Mouse (Mus musculus) T-cell, adult 2 months (primary cell): ENCODE results near the gene Bag6.
A peak's percentile ranks its signal among the peaks of the same experiment; 100 is the strongest.

Experiments used
- DNase-seq: peaks from one replicate; pipeline ENCODE4 v3.0.0; 2022; ENCODE audit warnings: low spot score

Gene Bag6

DNA sequence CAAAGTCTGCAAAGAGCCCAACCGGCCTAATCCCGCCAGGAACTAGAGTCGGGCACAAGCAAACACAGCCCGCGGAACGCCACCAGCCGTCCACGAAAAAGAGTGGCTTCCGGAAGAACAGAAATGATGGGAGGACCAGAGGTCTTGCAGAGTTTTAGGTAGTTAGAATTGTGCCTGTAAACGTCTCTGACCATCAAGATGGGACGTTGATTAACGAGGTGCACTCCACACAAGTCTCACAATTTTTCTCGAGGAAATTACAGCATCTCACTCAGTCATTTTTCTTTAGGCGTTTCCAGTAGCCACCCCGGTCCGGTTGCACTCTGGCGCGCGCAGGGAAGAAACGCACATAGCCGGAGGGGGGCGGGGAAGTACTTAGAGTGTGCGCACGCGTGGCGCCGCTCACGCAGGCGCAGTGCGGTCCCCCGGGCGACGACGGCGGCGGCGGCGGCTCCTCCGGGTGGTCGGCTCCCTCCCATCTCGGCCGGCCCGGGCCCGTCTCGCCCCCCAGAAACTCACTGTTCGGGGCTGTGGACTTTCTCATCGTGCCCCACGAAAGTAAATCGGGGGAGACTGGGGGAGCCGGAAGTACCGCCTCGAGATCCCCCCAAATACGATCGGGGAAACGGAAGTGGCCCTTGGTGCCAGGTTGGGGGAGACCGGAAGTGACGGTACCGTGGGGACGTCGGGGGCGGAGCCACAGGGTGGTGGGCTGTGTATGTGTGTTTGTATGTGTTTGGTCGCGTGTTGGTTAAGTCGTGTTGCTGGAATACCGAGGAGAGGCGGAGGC, at the start of gene Bag6:
Bag6 (plus strand) TSS at position 378 of the 790 bp plus-strand sequence.
- peak; percentile 95 for DNase-seq

GRCm38 (mm10) chr17:35085208-35085865, 49.6 kb upstream of the Bag6 start, which contains the start of gene Ly6g6f:
Ly6g6f (minus strand) TSS chr17:35085610.
- DNase-seq = no peak

DNA sequence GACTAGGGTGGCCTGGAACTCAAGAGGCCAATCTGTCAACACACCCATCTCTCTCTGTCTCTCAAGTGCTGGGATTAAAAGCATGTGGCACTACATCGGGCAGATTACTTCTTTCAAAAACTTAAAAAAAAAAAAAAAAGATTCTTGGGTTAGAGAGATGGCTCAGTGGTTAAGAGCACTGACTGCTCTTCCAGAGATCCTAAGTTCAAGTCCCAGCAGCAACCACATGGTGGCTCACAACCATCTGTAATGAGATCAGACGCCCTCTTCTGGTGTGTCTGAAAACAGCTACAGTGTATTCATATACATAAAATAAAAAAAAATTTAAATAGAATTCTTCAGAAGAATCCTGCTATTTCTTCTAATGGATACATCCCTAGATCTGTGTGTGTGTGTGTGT, 46.8 kb upstream of the Bag6 start:
- peak; percentile 41 for DNase-seq

GRCm38 (mm10) chr17:35088825-35089644, 45.9 kb upstream of the Bag6 start, which contains the start of gene Abhd16a:
Abhd16a (plus strand) TSS chr17:35089263.
- DNase-seq = peak; percentile 90

GRCm38 (mm10) chr17:35090166-35090932, 44.6 kb upstream of the Bag6 start:
- no peak for DNase-seq

DNA sequence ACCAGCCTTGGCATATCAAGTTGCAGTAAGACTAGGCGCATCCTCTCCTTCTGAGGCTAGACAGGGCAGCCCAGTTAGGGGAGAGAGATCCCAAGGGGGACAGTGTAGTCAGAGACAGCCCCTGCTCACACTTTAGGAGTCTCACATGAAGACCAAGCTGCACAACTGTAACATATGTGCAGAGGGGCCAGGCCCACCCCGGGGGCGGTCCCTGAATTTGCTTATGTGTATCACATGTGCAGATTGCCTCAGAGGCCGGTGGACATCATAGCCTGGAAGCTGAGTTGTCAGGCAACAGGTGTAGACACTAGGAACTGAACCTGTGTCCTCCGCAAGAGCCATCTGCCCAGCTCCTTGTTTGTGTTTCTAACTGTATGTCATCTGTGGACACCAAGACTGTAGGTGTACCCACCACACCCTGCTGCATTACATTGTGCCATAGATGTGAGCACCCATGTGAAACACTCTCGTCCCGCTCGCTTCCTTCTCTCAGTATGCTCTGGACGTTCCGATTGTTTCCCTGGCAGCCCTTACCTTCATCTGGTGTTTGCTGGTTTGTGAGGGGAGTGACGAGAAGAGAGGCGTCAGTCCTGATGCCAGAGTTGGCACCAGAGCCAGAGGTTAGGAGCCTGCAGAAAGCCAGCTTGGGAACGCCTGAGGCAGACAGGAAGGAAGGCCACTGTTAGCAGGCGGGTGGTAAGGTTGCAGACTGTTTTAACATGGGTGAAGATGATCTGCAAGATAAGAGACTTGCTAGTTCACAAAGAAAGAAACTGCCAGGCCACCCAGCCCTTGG, 42.4 kb upstream of the Bag6 start:
- DNase-seq = no peak

GRCm38 (mm10) chr17:35094475-35095365, 40.3 kb upstream of the Bag6 start:
- DNase-seq = no peak

DNA sequence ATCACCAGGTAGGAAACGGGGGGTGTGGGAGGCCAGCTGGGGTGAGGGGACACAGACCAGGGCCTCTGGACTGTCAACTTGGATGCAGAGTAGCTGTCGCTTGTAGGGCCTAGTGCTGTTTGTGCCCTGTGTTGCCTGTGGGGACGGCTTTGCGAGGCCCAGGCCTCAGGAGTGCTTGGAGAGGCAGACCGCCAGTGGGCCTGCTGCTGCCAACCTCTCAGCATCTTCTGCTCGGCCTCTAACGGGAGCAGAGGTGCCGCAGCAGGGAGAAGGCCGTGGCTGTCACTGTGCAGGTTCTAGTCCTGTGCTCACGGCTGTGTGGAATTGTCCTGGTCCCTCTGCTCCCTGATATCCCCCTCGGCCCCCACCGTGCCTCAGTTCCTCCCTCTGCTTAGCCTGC, 38.4 kb upstream of the Bag6 start:
- no peak for DNase-seq

- no peak for DNase-seq
Observed at GRCm38 (mm10) chr17:35097164-35097655, 37.8 kb upstream of the Bag6 start.

- no peak for DNase-seq
Observed at GRCm38 (mm10) chr17:35100196-35100765, 34.7 kb upstream of the Bag6 start.

DNA sequence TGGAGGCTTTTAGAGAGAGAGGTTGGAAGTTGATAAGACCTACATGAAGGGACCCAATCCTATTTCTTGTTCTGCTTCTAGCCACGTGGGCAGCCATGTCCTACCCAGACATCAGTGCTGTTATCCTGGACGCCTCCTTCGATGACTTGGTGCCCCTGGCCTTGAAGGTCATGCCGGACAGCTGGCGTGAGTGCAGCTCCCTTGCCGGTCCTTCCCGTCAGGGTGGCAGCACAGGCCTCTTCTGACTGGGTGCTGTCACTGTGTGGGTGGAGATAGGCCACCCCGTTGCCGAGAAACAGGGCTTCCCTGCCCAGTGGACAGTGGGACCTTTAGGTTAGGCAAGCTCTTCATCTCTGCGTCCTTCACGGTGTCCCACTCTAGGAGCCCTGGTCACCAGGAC, 33.8 kb upstream of the Bag6 start:
- DNase-seq = no peak

GRCm38 (mm10) chr17:35102299-35102698, 32.7 kb upstream of the Bag6 start:
- DNase-seq = no peak

DNA sequence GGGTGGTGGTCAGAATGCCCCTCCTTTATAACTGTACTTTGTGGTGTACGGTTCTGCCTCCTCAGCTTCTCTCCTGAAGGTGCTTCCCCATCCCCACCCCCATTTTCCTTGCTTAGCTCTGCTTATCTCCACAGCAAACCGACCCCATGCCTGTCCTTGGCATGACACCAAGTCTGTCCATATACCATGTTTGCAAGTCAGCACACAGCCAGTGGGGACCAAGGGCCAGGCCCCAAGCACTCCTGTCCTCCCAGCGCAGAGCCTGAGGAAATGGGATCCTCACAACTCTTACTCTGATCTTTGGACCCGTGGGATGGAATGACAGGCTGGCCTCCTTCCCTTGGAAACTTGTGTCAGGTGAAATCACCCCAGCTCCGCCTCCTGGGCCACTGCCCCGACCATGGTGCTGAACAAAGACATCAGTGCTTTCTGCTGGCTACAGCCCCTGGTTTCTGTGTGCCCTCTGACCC, 31.7 kb upstream of the Bag6 start:
- DNase-seq = no peak

DNA sequence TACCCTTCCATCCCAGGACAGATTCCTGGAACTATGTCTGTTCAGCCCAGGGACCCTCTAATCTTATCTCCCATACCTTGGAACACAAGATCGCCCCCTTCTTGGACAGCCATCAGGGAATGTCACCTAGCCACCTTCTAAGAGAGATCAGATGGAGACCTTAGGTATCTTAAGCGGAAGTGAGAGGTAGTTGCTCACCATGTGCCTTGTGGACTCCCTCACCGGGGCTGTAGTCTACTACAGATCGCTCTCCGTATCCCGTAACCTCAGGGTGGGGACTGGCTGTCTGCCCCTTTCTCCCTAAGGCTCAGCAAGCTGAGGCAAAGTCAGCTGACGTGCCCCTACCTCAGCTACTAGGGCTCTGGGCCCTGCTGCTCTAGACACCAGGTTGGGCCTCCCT, 30.9 kb upstream of the Bag6 start:
- DNase-seq = no peak

DNA sequence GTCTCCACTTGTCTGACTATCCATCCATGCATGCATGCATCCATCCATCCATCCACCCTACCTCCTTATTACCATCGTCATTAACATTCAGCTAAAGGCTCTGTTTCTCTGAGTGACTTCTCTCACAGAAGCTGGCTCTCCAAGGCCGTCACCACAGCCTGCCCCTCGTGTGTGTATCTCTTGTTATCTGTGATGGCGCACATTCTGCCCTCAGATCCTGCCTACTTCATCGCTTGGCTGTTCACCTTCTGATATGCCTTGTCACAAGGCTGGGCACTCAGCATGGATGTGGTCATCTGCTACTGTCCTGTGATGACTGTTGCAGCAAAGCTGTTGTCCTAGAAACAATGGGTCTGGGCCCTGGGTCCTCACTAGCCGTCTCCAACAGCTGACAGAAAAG, 30.2 kb upstream of the Bag6 start:
- DNase-seq = no peak

GRCm38 (mm10) chr17:35105740-35106389, 29.1 kb upstream of the Bag6 start:
- peak; percentile 18 for DNase-seq

GRCm38 (mm10) chr17:35106522-35106921, 28.5 kb upstream of the Bag6 start:
- no peak for DNase-seq

- DNase-seq = no peak
Observed at GRCm38 (mm10) chr17:35108097-35108496, 26.9 kb upstream of the Bag6 start, which contains the start of gene Ly6g5c. Ly6g5c (plus strand) TSS chr17:35108279.

GRCm38 (mm10) chr17:35111774-35112173, 23.2 kb upstream of the Bag6 start:
- DNase-seq = no peak
